Mouse (Mus musculus) hindbrain, embryonic 13.5 days (tissue): ENCODE measurements around the gene Rnf220. TPM values are rescaled to one million over a fixed set of nuclear protein-coding genes. Genes with fewer than 3 reads are reported as not detected.

ENCODE experiments used
- ATAC-seq: fragments of 200-750 bp; cut with Nextera tagmentation; 2 replicates; pipeline ENCODE4 v1.8.0; 2017; ENCODE audit warnings: moderate TSS enrichment; ENCODE audit not compliant: low FRiP score
- H3K27ac ChIP-seq: fragments of 300-500 bp; sonication (generic); 2 replicates; pipeline ENCODE4 v1.5.1; 2015; ENCODE audit warnings: inconsistent platforms, mild to moderate bottlenecking, moderate library complexity
- H3K27me3 ChIP-seq: fragments of 300-500 bp; sonication (generic); 2 replicates; pipeline ENCODE4 v1.6.1; 2015; ENCODE audit warnings: mild to moderate bottlenecking, inconsistent platforms
- H3K36me3 ChIP-seq: fragments of 300-500 bp; sonication (generic); 2 replicates; pipeline ENCODE4 v1.6.1; 2015; ENCODE audit warnings: mild to moderate bottlenecking, inconsistent platforms
- H3K4me1 ChIP-seq: fragments of 300-500 bp; sonication (generic); replicated peaks from 2 replicates; pipeline ENCODE4 v1.6.1; 2015; ENCODE audit warnings: inconsistent platforms
- H3K4me2 ChIP-seq: fragments of 300-500 bp; sonication (generic); 2 replicates; pipeline ENCODE4 v1.6.1; 2015; ENCODE audit warnings: inconsistent platforms, mild to moderate bottlenecking, moderate library complexity
- H3K4me3 ChIP-seq: fragments of 300-500 bp; sonication (generic); 2 replicates; pipeline ENCODE4 v1.5.1; 2015; ENCODE audit warnings: mild to moderate bottlenecking, inconsistent platforms
- H3K9ac ChIP-seq: fragments of 300-500 bp; sonication (generic); 2 replicates; pipeline ENCODE4 v1.6.1; 2015; ENCODE audit warnings: mild to moderate bottlenecking, inconsistent platforms
- H3K9me3 ChIP-seq: fragments of 300-500 bp; sonication (generic); 2 replicates; pipeline ENCODE4 v1.6.1; 2016; ENCODE audit warnings: inconsistent platforms
- WGBS: fragments of 180-500 bp; shearing (Covaris S2); methylation state at CpG from one replicate; pipeline ENCODE4 v1.1.7; 2015; 5-methylcytosine and 5-hydroxymethylcytosine counted together
- polyA plus RNA-seq: library from polyadenylated mRNA; unstranded; fragments of >200 nt; fragmentation: Nextera tagmentation; extraction: Ambion mirVana; gene quantifications from 2 replicates; pipeline ENCODE4 v1.2.1, GENCODE M21; 2015

Rnf220 gene
- polyA plus RNA-seq, 1 experiment from 2014 or later, result 102 TPM

DNA sequence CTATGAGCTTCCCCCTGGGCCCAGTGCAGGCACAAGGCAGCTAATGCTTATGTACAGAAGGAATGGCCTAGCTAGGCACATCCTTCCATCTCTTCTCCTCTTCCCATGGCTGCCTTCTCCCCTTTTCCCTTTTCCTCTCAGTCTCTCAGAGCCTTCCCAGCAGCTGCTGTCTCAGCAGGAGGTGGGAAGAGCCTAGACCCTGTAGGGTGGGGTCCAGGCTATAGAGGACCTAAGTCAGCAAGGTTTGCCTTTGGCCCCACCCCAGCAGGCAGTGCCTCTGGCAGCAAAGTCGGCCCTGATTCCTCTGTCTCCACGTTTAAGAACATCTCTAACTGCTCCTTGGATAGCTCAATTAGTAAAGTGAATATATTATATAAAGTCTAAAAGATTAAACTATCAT is 147.5 kb downstream of the Rnf220 start:
- peaks cover 40% of the 10 kb centered on the region for H3K4me1 ChIP-seq
- 20% methylated on average over 2 of the region's 2 CpGs for WGBS

DNA sequence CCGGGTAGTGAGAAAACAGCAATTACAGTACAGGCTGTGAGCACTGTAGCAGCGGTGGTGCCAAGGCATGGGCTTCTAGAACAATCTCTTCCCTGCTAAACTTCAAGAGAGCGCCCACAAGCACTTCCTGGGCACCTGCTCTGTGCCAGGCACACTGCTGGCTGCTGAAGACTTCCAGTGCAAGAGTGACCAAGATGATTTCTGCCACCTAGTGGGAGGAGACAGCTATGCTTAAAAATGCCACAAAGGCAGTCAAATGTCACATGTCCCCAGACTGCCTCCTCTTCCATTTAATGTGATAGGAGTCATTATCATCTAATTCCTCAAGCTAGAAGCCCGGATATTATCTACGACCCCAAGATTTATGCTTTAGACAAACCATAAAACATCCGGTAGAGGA is 150.8 kb downstream of the Rnf220 start:
- H3K4me3 ChIP-seq, result no peak overlapping the region
- no peaks in the 10 kb centered on the region for H3K9me3 ChIP-seq
- H3K4me2 ChIP-seq, result no peak overlapping the region
- H3K27ac ChIP-seq, result no peak overlapping the region
- no peak overlapping the region for H3K9ac ChIP-seq
- 70% methylated on average over 6 of the region's 6 CpGs for WGBS
- ATAC-seq, result no peak
- peaks cover 77% of the 10 kb centered on the region for H3K27me3 ChIP-seq
- no peaks in the 10 kb centered on the region for H3K36me3 ChIP-seq
- peaks cover 29% of the 10 kb centered on the region for H3K4me1 ChIP-seq

More for the DNA sequence above, 147.5 kb downstream of the Rnf220 start:
- H3K4me2 ChIP-seq, result no peak overlapping the region
- H3K27me3 ChIP-seq, result peaks cover 83% of the 10 kb centered on the region
- H3K4me3 ChIP-seq, result no peak overlapping the region
- H3K9ac ChIP-seq, result peak overlapping the region; percentile 25; the same call in 1 of the 2 replicates
- H3K9me3 ChIP-seq, result no peaks in the 10 kb centered on the region
- no peaks in the 10 kb centered on the region for H3K36me3 ChIP-seq
- ATAC-seq, result no peak
- H3K27ac ChIP-seq, result no peak overlapping the region; the same call in 1 of the 2 replicates

DNA sequence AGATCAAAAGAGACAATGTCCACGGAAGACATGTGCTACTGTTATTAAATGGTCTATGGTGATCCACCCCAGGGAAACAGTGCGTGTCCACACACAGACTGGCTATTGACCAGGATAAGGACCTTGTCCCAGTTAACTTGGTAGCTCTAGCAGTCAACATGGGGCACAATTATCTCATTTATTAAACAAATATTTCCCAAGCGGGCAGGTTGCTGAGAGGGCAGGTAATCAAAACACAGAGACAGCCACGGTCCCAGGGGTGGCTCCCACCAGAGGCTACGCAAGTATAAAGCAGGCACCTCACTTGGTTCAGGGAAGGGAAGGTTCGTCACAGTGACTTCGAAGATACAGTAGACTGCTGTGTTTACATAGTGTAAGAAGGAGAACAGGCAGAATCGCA is 153.5 kb downstream of the Rnf220 start:
- no peak overlapping the region for H3K4me2 ChIP-seq
- H3K27me3 ChIP-seq, result peaks cover 62% of the 10 kb centered on the region
- 77% methylated on average over 8 of the region's 8 CpGs for WGBS
- H3K36me3 ChIP-seq, result no peaks in the 10 kb centered on the region
- H3K9ac ChIP-seq, result no peak overlapping the region
- peaks cover 9% of the 10 kb centered on the region for H3K4me1 ChIP-seq
- no peak overlapping the region for H3K4me3 ChIP-seq
- H3K9me3 ChIP-seq, result no peaks in the 10 kb centered on the region
- no peak overlapping the region for H3K27ac ChIP-seq
- ATAC-seq, result no peak

DNA sequence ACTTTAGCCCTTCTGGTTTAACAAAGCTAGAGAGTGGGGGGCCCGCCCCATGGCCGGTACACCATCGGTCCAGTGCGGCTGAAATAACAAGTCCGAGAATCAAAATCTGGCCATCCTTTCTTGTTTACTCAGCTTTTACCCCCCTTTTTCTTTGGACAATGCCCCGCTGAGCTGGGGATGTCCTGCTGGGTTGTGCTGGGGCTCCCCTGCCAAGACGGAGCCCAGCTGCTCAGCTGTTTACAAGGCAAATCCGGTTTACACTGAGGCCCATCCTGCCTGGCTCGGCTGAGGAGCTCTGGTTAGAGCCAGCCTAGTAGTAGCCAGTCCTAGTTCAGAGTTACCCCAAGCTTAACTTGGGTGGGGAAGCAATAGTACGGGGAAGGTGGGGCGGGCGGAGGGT is 154.1 kb downstream of the Rnf220 start:
- ATAC-seq, result no peak
- H3K9ac ChIP-seq, result no peak overlapping the region
- no peaks in the 10 kb centered on the region for H3K9me3 ChIP-seq
- H3K4me3 ChIP-seq, result no peak overlapping the region
- H3K4me2 ChIP-seq, result no peak overlapping the region
- H3K36me3 ChIP-seq, result no peaks in the 10 kb centered on the region
- H3K27me3 ChIP-seq, result peaks cover 59% of the 10 kb centered on the region
- WGBS, result 40% methylated on average over 12 of the region's 12 CpGs
- H3K27ac ChIP-seq, result 0 out of 2 replicates have a peak overlapping the region, but pooled peaks have one; percentile 13
- H3K4me1 ChIP-seq, result peaks cover 9% of the 10 kb centered on the region

DNA sequence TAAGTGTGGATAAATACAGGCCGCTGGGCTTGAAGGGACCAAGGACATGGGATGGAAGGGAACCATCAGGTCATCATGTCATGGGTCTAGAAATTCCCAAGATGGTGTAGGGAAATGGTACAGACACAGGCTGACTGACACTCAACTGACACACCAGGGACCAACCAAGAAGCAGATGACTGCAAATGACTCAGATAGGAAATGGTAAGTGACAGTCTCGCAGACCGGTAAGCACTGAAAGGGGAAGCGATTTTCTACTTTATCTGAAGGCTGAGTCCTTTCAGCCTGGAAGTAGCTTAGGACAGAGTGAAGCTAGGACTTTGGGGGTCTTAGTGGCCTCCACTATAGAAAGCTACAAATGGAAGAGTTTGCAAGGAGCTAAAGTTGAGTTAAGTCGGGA is 155.6 kb downstream of the Rnf220 start:
- Histone ChIP-seq H3K9me3 (no peaks in the 10 kb centered on the region), H3K4me3 (no peak overlapping the region), H3K4me1 (peaks cover 9% of the 10 kb centered on the region), H3K27ac (no peak overlapping the region), H3K9ac (no peak overlapping the region), H3K36me3 (no peaks in the 10 kb centered on the region), H3K4me2 (no peak overlapping the region), H3K27me3 (peaks cover 55% of the 10 kb centered on the region)
- 94% methylated on average over 5 of the region's 5 CpGs for WGBS
- no peak for ATAC-seq

DNA sequence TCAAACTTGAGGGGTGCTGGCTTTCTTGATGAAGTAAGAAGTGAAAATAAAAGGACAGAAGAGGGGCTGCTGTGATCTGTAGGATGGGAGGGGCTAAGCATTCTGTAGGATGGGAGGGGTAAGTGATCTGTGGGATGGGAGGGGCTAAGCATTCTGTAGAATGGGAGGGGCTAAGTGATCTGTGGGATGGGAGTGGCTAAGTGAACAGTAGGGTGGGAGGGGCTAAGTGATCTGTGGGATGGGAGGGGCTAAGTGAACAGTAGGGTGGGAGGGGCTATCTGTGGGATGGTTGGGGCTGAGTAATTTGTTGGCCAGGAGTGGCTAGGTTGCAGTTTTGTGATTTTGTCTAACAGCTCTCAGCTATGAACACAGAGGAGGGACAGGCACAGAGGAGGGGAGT is 157.1 kb downstream of the Rnf220 start:
- H3K4me2 ChIP-seq, result no peak overlapping the region
- no peak for ATAC-seq
- H3K4me3 ChIP-seq, result no peak overlapping the region
- no peak overlapping the region for H3K9ac ChIP-seq
- no peaks in the 10 kb centered on the region for H3K9me3 ChIP-seq
- no peak overlapping the region for H3K27ac ChIP-seq
- peaks cover 9% of the 10 kb centered on the region for H3K4me1 ChIP-seq
- no peaks in the 10 kb centered on the region for H3K36me3 ChIP-seq
- peaks cover 55% of the 10 kb centered on the region for H3K27me3 ChIP-seq

DNA sequence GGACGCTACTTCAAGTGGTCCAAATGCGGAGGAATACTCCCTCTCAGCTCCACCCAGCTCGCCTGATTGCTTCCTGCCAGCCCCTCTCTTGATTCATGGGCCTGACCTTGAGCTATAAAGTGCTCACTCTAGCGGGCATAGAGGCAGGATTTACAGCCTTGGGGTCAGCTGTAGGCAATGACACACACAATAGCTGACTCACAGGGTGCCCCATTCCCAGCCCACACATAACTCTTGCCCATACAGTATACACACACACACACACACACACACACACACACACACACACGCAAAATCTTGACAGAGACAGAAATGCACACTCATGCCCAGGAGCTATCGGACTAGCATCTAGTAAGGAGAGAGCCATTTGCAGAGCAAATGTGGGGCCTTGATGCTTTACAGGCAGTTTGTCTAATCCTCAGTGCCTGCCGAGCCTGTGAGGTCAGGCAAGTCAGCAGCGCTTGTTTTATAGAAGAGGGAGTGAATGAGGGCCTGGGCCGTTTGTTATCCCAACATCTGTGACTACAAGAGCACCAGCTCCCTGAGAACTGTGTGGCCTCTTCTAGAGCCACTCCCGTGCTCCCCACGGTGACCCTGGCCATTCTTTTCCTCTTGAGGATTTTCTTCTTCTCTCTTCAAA is 165.9 kb downstream of the Rnf220 start:
- Histone ChIP-seq H3K27ac (no peak overlapping the region), H3K27me3 (peaks cover 82% of the 10 kb centered on the region), H3K36me3 (no peaks in the 10 kb centered on the region), H3K4me1 (peaks cover 18% of the 10 kb centered on the region), H3K4me2 (no peak overlapping the region), H3K9me3 (no peaks in the 10 kb centered on the region), H3K9ac (0 out of 2 replicates have a peak overlapping the region, but pooled peaks have one; percentile 10), H3K4me3 (no peak overlapping the region)
- no peak for ATAC-seq
- 28% methylated on average over 11 of the region's 11 CpGs for WGBS

DNA sequence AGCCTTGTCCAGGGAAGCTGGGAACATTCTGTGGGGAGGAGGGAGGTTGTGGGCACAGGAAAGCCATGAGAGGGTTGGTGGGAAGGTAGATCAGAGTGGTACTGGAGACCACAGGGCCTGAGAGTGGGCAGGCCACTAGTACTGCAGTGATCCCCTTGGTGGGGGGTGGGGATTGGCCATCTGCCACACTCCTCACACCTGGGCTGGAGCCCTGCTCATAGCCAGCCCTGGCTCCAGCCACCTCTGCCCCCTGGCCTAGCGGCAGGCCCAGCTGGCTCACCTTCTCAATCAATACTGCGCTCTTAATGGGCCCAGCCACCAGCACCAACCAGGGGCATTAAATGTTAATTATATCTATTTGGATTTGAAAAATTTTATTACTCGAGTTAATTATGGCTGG is 166.7 kb downstream of the Rnf220 start:
- H3K4me2 ChIP-seq, result no peak overlapping the region
- H3K27ac ChIP-seq, result no peak overlapping the region
- H3K4me3 ChIP-seq, result no peak overlapping the region
- 71% methylated on average over 3 of the region's 3 CpGs for WGBS
- H3K9ac ChIP-seq, result peak overlapping the region; percentile 10; the same call in 1 of the 2 replicates
- H3K27me3 ChIP-seq, result peaks cover 83% of the 10 kb centered on the region
- no peaks in the 10 kb centered on the region for H3K9me3 ChIP-seq
- no peaks in the 10 kb centered on the region for H3K36me3 ChIP-seq
- no peak; the same call in 1 of the 2 replicates for ATAC-seq
- H3K4me1 ChIP-seq, result peaks cover 18% of the 10 kb centered on the region

DNA sequence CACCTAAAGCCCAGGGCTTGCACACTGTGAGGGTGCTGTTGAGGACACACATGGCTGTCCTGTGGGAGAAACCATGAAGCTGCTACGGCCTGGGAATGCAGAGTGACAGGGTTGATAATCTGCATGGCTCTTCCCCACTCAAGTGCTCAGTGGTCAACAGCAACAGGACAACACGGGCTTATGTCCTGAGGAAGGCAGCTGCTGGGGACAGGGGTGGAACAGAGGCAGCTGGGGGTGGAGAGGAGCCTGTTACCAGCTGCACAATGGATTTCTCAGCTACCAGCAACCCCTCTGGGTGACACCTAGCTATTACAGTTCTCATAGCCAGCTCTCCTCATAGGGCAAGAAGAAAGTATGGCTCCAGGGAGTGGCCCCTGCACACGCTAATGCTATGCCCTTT is 169.9 kb downstream of the Rnf220 start:
- Histone ChIP-seq H3K4me3 (no peak overlapping the region), H3K36me3 (no peaks in the 10 kb centered on the region), H3K9ac (no peak overlapping the region), H3K27me3 (peaks cover 94% of the 10 kb centered on the region), H3K4me2 (no peak overlapping the region), H3K4me1 (peaks cover 41% of the 10 kb centered on the region), H3K27ac (no peak overlapping the region), H3K9me3 (no peaks in the 10 kb centered on the region)
- 79% methylated on average over 3 of the region's 3 CpGs for WGBS
- no peak for ATAC-seq

DNA sequence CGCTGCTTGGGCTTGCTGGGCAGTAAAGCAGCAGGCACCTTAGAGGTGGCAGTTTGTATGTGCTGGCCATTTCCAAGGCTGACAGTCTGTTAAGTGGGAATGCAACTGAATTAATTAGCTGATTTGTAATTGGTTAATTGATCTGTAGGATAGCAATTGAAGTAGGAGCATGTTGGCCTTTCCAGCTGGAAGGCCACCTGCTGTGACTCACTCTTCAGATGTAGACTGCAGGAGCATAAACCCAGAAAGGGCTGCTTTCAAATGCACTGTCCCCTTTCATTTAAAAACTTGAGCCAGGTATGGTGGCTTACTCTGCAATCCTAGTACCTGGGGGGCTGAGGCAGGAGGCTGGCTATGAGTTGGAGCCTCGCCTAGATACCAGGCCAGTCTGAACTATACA is 171.8 kb downstream of the Rnf220 start:
- H3K9ac ChIP-seq, result no peak overlapping the region
- 69% methylated on average over 2 of the region's 2 CpGs for WGBS

DNA sequence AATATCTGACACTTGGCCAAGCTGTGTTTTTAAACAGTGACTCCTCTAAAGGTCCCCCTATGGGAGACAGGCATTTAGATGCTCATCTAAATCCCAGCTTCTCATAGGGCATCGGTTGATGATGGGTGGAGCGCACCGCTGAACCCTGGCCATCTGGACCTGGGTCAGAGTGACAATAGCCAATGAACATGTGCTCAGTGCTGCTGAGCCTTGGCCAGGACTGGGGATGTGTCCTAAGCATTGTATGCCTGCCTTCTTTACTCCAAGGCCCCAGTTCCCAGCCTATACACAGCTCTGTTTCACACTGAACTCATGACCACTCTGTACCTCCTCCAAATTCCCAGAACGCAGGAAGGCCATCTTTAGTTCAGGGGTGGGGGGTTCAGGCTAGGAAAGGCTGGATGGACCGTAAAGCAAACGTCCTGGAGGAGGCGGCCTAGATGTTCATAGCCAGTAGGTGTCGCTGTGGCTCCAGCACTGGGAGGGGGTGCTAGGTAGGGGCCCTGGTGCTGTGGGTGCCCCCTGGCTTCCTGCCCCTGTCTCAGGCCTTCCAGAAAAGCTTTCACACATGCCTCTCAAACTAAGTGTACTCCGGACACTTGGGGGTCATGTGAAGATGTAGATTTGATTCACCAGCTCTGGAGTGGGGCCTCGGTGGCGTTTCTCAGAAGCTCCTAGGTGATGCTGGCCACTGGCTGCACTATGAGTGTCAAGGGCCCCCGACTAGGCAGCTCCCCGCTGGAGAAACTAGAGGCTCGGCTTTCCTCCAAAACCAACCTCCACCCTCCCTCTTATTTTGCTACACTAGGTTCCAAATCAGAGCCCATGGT is 173.1 kb downstream of the Rnf220 start:
- Histone ChIP-seq H3K9ac (peak overlapping the region; percentile 43; the same call in 1 of the 2 replicates), H3K4me2 (no peak overlapping the region), H3K36me3 (no peaks in the 10 kb centered on the region), H3K4me1 (peaks cover 28% of the 10 kb centered on the region), H3K27me3 (peaks cover 90% of the 10 kb centered on the region), H3K27ac (0 out of 2 replicates have a peak overlapping the region, but pooled peaks have one; percentile 4), H3K9me3 (no peaks in the 10 kb centered on the region), H3K4me3 (no peak overlapping the region)
- 20% methylated on average over 14 of the region's 14 CpGs for WGBS
- ATAC-seq, result peak; percentile 53

More for the DNA sequence above, 171.8 kb downstream of the Rnf220 start:
- H3K27ac ChIP-seq, result no peak overlapping the region
- H3K9me3 ChIP-seq, result no peaks in the 10 kb centered on the region
- no peak overlapping the region for H3K4me3 ChIP-seq
- peaks cover 29% of the 10 kb centered on the region for H3K4me1 ChIP-seq
- H3K27me3 ChIP-seq, result peaks cover 95% of the 10 kb centered on the region
- no peak overlapping the region for H3K4me2 ChIP-seq
- no peaks in the 10 kb centered on the region for H3K36me3 ChIP-seq
- no peak for ATAC-seq

DNA sequence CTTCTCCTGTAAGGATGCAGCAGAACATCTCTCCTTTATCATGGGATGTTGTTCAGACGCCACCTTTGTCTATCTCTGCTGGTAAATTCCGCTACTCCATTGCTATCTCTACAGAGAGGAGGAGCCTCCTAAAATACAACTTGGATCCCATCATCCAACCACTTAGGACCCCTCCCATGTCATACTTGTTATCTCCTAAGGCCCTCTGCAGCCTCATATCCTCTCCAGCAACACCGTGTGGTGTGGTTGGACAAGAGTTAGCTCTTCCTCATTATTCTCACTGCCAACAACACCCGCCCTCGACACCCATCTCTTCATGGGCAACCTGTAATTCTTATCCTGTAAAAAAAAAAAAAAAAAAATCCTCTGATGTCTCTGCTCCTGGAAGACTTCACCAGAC is 175.8 kb downstream of the Rnf220 start:
- no peaks in the 10 kb centered on the region for H3K36me3 ChIP-seq
- H3K27me3 ChIP-seq, result peaks cover 79% of the 10 kb centered on the region
- no peak for ATAC-seq
- 89% methylated on average over 5 of the region's 5 CpGs for WGBS
- H3K4me2 ChIP-seq, result no peak overlapping the region
- H3K9ac ChIP-seq, result no peak overlapping the region
- H3K4me1 ChIP-seq, result peaks cover 55% of the 10 kb centered on the region
- no peaks in the 10 kb centered on the region for H3K9me3 ChIP-seq
- no peak overlapping the region for H3K4me3 ChIP-seq
- H3K27ac ChIP-seq, result no peak overlapping the region
